Mouse (Mus musculus): ENCODE data around the gene Ss18l1. TPM values are rescaled to one million over a fixed set of nuclear protein-coding genes. Genes with fewer than 3 reads are reported as not detected.

Ss18l1 gene
- polyA plus RNA-seq, 1 experiment from 2014 or later = 25.0 TPM

DNA sequence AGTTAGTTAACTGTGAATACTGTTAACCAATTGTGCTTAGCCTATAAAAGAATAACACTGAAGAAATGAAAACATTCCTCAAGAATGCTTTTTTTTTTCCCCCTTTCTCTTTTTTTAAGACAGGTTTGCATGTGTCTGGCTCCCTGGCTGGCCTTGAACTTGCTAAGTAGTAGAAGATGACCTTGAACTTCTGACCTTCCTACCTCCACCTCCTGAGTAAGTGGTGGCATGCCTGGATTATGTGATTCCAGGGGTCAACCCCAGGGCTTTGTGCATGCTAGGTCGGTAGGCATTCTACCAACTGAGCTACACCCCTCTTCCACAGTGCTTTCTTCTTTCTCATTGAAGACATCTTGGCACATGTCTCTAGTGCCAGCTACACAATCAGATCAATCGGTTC is 29.4 kb downstream of the Ss18l1 start:
- H3K4me2 ChIP-seq = no peak overlapping the region
- H3K36me3 ChIP-seq (replicated peaks) = peaks cover 12% of the 10 kb centered on the region
- peaks cover 11% of the 10 kb centered on the region for H3K4me1 ChIP-seq
- no peak for ATAC-seq (ENCODE audit: low FRiP score)
- H3K27ac ChIP-seq = no peak overlapping the region
- 89% methylated on average over 2 of the region's 2 CpGs for WGBS
- H3K4me3 ChIP-seq (replicated peaks) = peak overlapping the region; percentile 72; the same call in 1 of the 2 replicates
- H3K9me3 ChIP-seq = no peaks in the 10 kb centered on the region
- no peak overlapping the region for H3K9ac ChIP-seq
- no peaks in the 10 kb centered on the region for H3K27me3 ChIP-seq

- Histone ChIP-seq H3K36me3 (replicated peaks) (peaks cover 10% of the 10 kb centered on the region), H3K9ac (no peak overlapping the region), H3K4me2 (no peak overlapping the region), H3K4me3 (replicated peaks) (no peak overlapping the region), H3K9me3 (no peaks in the 10 kb centered on the region), H3K27me3 (no peaks in the 10 kb centered on the region), H3K4me1 (peaks cover 11% of the 10 kb centered on the region), H3K27ac (no peak overlapping the region)
- no peak for ATAC-seq (ENCODE audit: low FRiP score)
- 89% methylated on average over 7 of the region's 7 CpGs for WGBS
These were observed 30.6 kb downstream of the Ss18l1 start for GRCm38 (mm10) chr2:180072886-180073285.

- WGBS = 67% methylated on average over 3 of the region's 3 CpGs
These were observed 35.3 kb downstream of the Ss18l1 start for GRCm38 (mm10) chr2:180077622-180078021.

DNA sequence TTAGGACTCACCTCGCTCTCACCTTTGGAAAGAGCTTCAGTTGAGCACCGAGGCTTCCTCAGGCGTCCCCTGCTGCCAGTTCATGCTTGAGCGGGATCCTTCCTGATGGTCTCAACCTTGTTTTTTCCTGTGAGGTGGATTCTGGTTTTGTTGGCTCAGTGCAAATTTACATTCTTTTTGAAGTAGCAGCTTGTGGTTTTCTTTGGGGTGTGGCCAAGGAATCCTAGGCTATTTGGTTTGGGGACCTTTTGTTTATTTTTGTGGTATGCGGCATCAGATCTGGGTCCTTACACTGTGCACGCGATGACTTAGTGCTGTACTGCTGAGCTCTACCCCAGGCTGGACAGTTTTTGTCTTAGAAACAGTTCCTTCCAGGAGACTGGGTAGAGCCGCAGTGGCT is 38.4 kb downstream of the Ss18l1 start:
- ATAC-seq (ENCODE audit: low FRiP score) = no peak
- H3K4me1 ChIP-seq = 0 out of 2 replicates have a peak, but pooled peaks cover 2% of the 10 kb centered on the region
- H3K9me3 ChIP-seq = no peaks in the 10 kb centered on the region
- H3K4me3 ChIP-seq (replicated peaks) = no peak overlapping the region
- no peak overlapping the region for H3K9ac ChIP-seq
- peaks cover 51% of the 10 kb centered on the region for H3K36me3 ChIP-seq (replicated peaks)
- no peak overlapping the region for H3K27ac ChIP-seq
- no peaks in the 10 kb centered on the region for H3K27me3 ChIP-seq
- no peak overlapping the region for H3K4me2 ChIP-seq
- 95% methylated on average over 8 of the region's 8 CpGs for WGBS

More at GRCm38 (mm10) chr2:180077622-180078021, 35.3 kb downstream of the Ss18l1 start:
- ATAC-seq (ENCODE audit: low FRiP score) = no peak
- Histone ChIP-seq H3K27me3 (no peaks in the 10 kb centered on the region), H3K9me3 (no peaks in the 10 kb centered on the region), H3K4me2 (no peak overlapping the region), H3K36me3 (replicated peaks) (peaks cover 32% of the 10 kb centered on the region), H3K4me1 (no peaks in the 10 kb centered on the region), H3K27ac (no peak overlapping the region), H3K4me3 (replicated peaks) (no peak overlapping the region), H3K9ac (no peak overlapping the region)

GRCm38 (mm10) chr2:180083063-180083462 is 40.8 kb downstream of the Ss18l1 start:
- H3K9ac ChIP-seq = no peak overlapping the region
- H3K4me2 ChIP-seq = no peak overlapping the region
- no peak overlapping the region for H3K27ac ChIP-seq
- no peaks in the 10 kb centered on the region for H3K27me3 ChIP-seq
- no peak for ATAC-seq (ENCODE audit: low FRiP score)
- WGBS = 91% methylated on average over 10 of the region's 10 CpGs
- H3K36me3 ChIP-seq (replicated peaks) = peaks cover 51% of the 10 kb centered on the region
- H3K9me3 ChIP-seq = no peaks in the 10 kb centered on the region
- no peak overlapping the region for H3K4me3 ChIP-seq (replicated peaks)
- H3K4me1 ChIP-seq = peaks cover 2% of the 10 kb centered on the region; the same call in 1 of the 2 replicates

DNA sequence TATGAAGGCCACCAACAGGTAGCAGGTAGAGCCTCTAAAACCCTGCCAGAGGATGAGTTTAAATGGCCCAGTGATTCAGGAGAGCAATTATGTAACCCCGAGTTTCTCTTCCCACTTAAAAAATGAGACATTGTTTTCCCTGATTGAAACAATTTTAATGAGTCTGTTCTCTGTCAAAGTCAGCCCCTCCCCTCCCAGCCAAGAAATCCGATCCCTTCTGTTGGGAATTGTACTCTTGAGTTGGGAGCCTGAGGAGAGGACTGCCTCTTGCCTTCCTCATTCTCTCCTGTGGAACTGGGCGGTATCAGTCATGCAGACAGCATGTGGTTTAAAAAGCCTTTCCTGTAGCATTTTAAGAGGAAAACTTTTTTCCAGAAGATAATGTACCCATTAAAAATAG is 42.3 kb downstream of the Ss18l1 start:
- ATAC-seq (ENCODE audit: low FRiP score) = no peak
- H3K9ac ChIP-seq = no peak overlapping the region
- H3K9me3 ChIP-seq = no peaks in the 10 kb centered on the region
- H3K4me1 ChIP-seq = peaks cover 2% of the 10 kb centered on the region; the same call in 1 of the 2 replicates
- H3K27me3 ChIP-seq = no peaks in the 10 kb centered on the region
- WGBS = 43% methylated on average over 3 of the region's 3 CpGs
- H3K36me3 ChIP-seq (replicated peaks) = peaks cover 45% of the 10 kb centered on the region
- H3K27ac ChIP-seq = no peak overlapping the region
- H3K4me3 ChIP-seq (replicated peaks) = no peak overlapping the region
- H3K4me2 ChIP-seq = no peak overlapping the region

DNA sequence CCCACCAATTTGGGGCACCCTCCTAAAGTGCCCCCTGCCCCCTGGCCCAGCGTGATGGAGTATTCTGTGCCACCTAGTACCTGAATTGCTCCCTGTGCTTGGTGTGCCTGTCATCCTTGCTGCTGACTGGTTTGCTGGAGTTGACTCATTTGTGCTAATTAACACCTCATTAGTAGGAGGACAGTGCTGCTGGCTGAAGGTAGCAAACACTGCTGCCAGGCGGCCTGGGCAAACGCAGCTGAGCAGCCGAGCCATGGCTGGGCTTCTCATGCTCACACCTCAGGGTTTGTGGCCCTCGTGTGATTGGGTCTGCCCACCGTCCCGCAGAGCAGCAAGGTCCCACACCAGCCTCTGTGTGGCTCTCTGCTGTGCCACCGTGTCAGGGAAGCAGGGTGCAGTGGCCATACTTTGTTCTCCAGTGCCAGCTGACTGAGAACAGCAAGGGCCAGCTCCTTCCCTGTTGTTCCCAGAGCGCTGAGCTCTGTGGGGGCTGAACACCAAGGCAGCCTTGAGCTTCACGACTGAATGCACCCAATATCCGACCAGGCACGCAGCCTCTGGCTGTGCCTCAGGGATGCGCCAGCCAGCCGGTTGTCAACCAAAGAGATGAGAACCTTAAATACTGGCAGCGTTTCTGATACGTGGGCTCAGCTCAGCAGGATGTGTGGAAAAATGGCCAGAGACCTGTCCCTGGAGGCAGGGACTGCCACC is 43.8 kb downstream of the Ss18l1 start:
- Histone ChIP-seq H3K27ac (peak overlapping the region; percentile 37; the same call in 1 of the 2 replicates), H3K36me3 (replicated peaks) (peaks cover 39% of the 10 kb centered on the region), H3K9ac (no peak overlapping the region), H3K27me3 (no peaks in the 10 kb centered on the region), H3K9me3 (no peaks in the 10 kb centered on the region), H3K4me3 (replicated peaks) (no peak overlapping the region), H3K4me1 (peaks cover 2% of the 10 kb centered on the region; the same call in 1 of the 2 replicates), H3K4me2 (no peak overlapping the region)
- 74% methylated on average over 16 of the region's 16 CpGs for WGBS
- peak; percentile 21; the same call in 1 of the 2 replicates for ATAC-seq (ENCODE audit: low FRiP score)

DNA sequence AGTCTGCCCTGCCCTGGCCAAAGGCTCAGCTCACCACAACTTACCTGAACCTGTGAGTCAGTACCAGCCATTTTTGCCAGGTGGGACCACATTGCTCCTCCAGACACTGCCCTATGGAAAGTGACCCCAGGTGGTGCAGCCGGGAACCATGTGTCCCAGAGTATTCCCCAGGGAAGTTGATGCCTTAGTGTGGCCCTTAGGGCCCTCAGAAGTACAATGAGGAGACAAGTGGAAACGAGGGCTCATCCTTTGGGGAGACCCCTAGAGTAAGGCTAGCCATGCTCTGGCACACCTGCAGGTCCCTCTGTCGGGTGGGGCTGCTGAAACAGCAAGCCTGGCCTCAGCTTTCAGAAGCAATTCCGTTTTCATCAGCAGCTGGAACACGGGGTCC is 44.3 kb downstream of the Ss18l1 start:
- H3K27me3 ChIP-seq = no peaks in the 10 kb centered on the region
- no peak overlapping the region for H3K27ac ChIP-seq
- no peaks in the 10 kb centered on the region for H3K9me3 ChIP-seq
- no peak for ATAC-seq (ENCODE audit: low FRiP score)
- H3K4me2 ChIP-seq = no peak overlapping the region
- no peak overlapping the region for H3K4me3 ChIP-seq (replicated peaks)
- 82% methylated on average over 5 of the region's 5 CpGs for WGBS
- H3K4me1 ChIP-seq = peaks cover 2% of the 10 kb centered on the region; the same call in 1 of the 2 replicates
- H3K36me3 ChIP-seq (replicated peaks) = peaks cover 35% of the 10 kb centered on the region
- H3K9ac ChIP-seq = no peak overlapping the region

GRCm38 (mm10) chr2:180087472-180087871 is 45.2 kb downstream of the Ss18l1 start:
- Histone ChIP-seq H3K9me3 (no peaks in the 10 kb centered on the region), H3K4me3 (replicated peaks) (no peak overlapping the region), H3K27me3 (no peaks in the 10 kb centered on the region), H3K9ac (no peak overlapping the region), H3K4me1 (peaks cover 2% of the 10 kb centered on the region; the same call in 1 of the 2 replicates), H3K27ac (no peak overlapping the region), H3K36me3 (replicated peaks) (peaks cover 27% of the 10 kb centered on the region), H3K4me2 (no peak overlapping the region)
- no peak for ATAC-seq (ENCODE audit: low FRiP score)
- 94% methylated on average over 4 of the region's 4 CpGs for WGBS

- Histone ChIP-seq H3K4me1 (peaks cover 4% of the 10 kb centered on the region), H3K9ac (no peak overlapping the region), H3K4me2 (no peak overlapping the region), H3K27me3 (no peaks in the 10 kb centered on the region), H3K9me3 (no peaks in the 10 kb centered on the region), H3K27ac (no peak overlapping the region), H3K36me3 (replicated peaks) (peaks cover 11% of the 10 kb centered on the region), H3K4me3 (replicated peaks) (no peak overlapping the region)
- ATAC-seq (ENCODE audit: low FRiP score) = no peak
- WGBS = 72% methylated on average over 11 of the region's 11 CpGs
These were observed 48.0 kb downstream of the Ss18l1 start for GRCm38 (mm10) chr2:180090285-180090684.

DNA sequence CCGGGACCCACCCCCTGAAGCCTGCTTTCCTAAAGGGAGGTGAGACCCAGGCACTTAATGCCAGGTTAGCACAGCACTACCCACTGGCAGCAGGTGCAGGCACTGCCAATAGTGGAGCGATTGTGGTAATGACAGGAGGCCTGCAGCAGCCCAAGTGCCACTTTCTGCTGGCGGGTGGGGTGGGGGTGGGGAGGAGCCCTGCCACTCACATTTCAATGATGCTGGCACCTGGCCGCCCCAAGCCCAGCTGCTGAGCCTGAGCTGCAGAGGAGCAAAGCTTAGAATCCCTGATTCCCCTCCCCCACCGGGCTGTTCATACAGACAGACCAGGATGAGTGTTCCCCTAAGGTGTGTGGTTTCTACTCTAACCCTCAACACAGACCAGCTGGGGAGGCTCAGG is 53.4 kb downstream of the Ss18l1 start:
- H3K9me3 ChIP-seq = no peaks in the 10 kb centered on the region
- peaks cover 31% of the 10 kb centered on the region for H3K4me1 ChIP-seq
- no peak overlapping the region for H3K4me3 ChIP-seq (replicated peaks)
- peaks cover 43% of the 10 kb centered on the region for H3K27me3 ChIP-seq
- 0 out of 2 replicates have a peak overlapping the region, but pooled peaks have one; percentile 12 for H3K9ac ChIP-seq
- no peak overlapping the region for H3K4me2 ChIP-seq
- ATAC-seq (ENCODE audit: low FRiP score) = peak; percentile 67
- H3K36me3 ChIP-seq (replicated peaks) = no peaks in the 10 kb centered on the region
- 34% methylated on average over 5 of the region's 5 CpGs for WGBS
- H3K27ac ChIP-seq = peak overlapping the region; percentile 32; the same call in 1 of the 2 replicates

GRCm38 (mm10) chr2:180097585-180097984 is 55.3 kb downstream of the Ss18l1 start:
- no peak overlapping the region for H3K4me3 ChIP-seq (replicated peaks)
- 45% methylated on average over 3 of the region's 3 CpGs for WGBS
- no peaks in the 10 kb centered on the region for H3K9me3 ChIP-seq
- H3K27ac ChIP-seq = peak overlapping the region; percentile 50; the same call in 1 of the 2 replicates
- peaks cover 34% of the 10 kb centered on the region for H3K4me1 ChIP-seq
- no peaks in the 10 kb centered on the region for H3K36me3 ChIP-seq (replicated peaks)
- H3K27me3 ChIP-seq = peaks cover 62% of the 10 kb centered on the region
- H3K4me2 ChIP-seq = no peak overlapping the region
- peak; percentile 31; the same call in 1 of the 2 replicates for ATAC-seq (ENCODE audit: low FRiP score)
- H3K9ac ChIP-seq = no peak overlapping the region

DNA sequence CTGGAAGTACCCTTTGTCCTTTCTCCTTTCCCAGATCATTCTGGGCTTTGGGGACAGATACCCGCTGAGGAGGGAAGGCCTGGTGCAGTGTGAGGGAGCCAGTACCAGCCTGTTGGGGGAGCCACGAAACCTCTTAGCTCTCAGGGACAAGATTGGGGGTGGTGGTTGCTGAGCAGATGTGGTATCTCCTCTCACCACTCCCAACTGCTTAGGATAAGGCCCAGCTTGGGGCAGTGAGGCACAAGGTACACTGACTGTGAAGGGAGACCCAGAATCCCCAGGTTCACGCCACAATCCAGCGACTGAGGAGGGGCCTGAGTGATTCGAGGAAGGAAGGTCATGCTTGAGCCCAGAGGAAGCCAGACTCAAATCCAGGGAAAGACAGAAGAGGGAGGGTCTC is 55.9 kb downstream of the Ss18l1 start:
- Histone ChIP-seq H3K4me2 (no peak overlapping the region), H3K9ac (no peak overlapping the region), H3K36me3 (replicated peaks) (no peaks in the 10 kb centered on the region), H3K4me3 (replicated peaks) (no peak overlapping the region), H3K27ac (peak overlapping the region; percentile 50; the same call in 1 of the 2 replicates), H3K9me3 (no peaks in the 10 kb centered on the region), H3K4me1 (peaks cover 40% of the 10 kb centered on the region), H3K27me3 (peaks cover 67% of the 10 kb centered on the region)
- ATAC-seq (ENCODE audit: low FRiP score) = 0 out of 2 replicates have a peak, but pooled peaks have one; percentile 15
- WGBS = 36% methylated on average over 5 of the region's 5 CpGs
